Mouse (Mus musculus) embryo, embryonic 10 days (tissue): ENCODE measurements at regions not wholly inside any gene's neighbourhood (a gene's known extent, or its start where the extent isn't known, plus 50 kb on each side); places are given as distances from the start of the nearest gene placed in this dataset.

Source experiments
- DNase-seq: peaks from one replicate; pipeline ENCODE4 v3.0.0-alpha.2; 2015; ENCODE audit warnings: low spot score

- DNase-seq, result no peak
These were observed 117.9 kb downstream of the Usp31 start for GRCm38 (mm10) chr7:121589088-121589605.

- no peak for DNase-seq
These were observed 119.3 kb downstream of the Usp31 start for GRCm38 (mm10) chr7:121587713-121588112.

- no peak for DNase-seq
These were observed 121.3 kb downstream of the Usp31 start for GRCm38 (mm10) chr7:121585721-121586120.

GRCm38 (mm10) chr7:121579497-121579896 lies 127.6 kb downstream of the Usp31 start:
- DNase-seq, result peak; percentile 86

- DNase-seq, result no peak
These were observed 134.2 kb downstream of the Usp31 start for GRCm38 (mm10) chr7:121572681-121573335.

GRCm38 (mm10) chr7:121571741-121572140 lies 135.3 kb downstream of the Usp31 start:
- DNase-seq, result peak; percentile 46

- no peak for DNase-seq
These were observed 135.8 kb downstream of the Usp31 start for GRCm38 (mm10) chr7:121571292-121571691.

GRCm38 (mm10) chr7:121569248-121569647 lies 137.8 kb downstream of the Usp31 start:
- no peak for DNase-seq

- DNase-seq, result no peak
These were observed 139.0 kb downstream of the Usp31 start for GRCm38 (mm10) chr7:121568064-121568463.

GRCm38 (mm10) chr7:121563526-121563925 lies 143.5 kb downstream of the Usp31 start:
- DNase-seq, result peak; percentile 72

- peak; percentile 33 for DNase-seq
These were observed 151.6 kb downstream of the Usp31 start for GRCm38 (mm10) chr7:121555420-121555819.
